8 mouse cellular contexts compared by ENCODE assay signal in genomic region chr13:51979301-51979977, GRCm38 (mm10).
DNase-seq lines count a peak whose midpoint lies in the region; ATAC-seq and TF ChIP-seq lines count a peak whose summit lies in the region.
"Had no signal": no experiment of that assay in that cellular context is flagged by ENCODE, and none has a peak within 500 bp of the region (broad histone marks: within the 10 kb centered on the region; RNA-seq: fewer than 3 reads in every experiment).

No protein-coding gene starts in this region.

- 55% methylated on average over 5 of the region's 5 CpGs for WGBS in intestine, embryonic 16.5 days
- WGBS in liver, postnatal 0 days (ENCODE audit: insufficient replicate concordance), result 43% methylated on average over 5 of the region's 5 CpGs
- WGBS in midbrain, embryonic 14.5 days, result 85% methylated on average over 5 of the region's 5 CpGs

- DNase-seq in urinary bladder, postnatal 14 days (ENCODE audit: low spot score), result peak; percentile 34
- no peak for DNase-seq in urinary bladder, adult 2 months (ENCODE audit: low spot score)
- DNase-seq in liver, postnatal 0 days, result peak; percentile 86
- DNase-seq in embryo, embryonic 11 days, result no peak
- no peak for DNase-seq in cerebellum, adult 9-11 months
- no peak for DNase-seq in midbrain, embryonic 14.5 days
- DNase-seq: cerebellum, adult 11 months had no signal

- no peak overlapping the region for H3K27ac ChIP-seq in intestine, embryonic 16.5 days (ENCODE audit: low read length)
- peak overlapping the region; percentile 79 for H3K27ac ChIP-seq in liver, postnatal 0 days (ENCODE audit: low read depth)
- H3K27ac ChIP-seq in midbrain, embryonic 14.5 days (replicated peaks; ENCODE audit: low read depth, low read length), result no peak overlapping the region

- no peaks in the 10 kb centered on the region for H3K9me3 ChIP-seq in intestine, embryonic 16.5 days (ENCODE audit: control insufficient read depth, low read length)
- H3K9me3 ChIP-seq in liver, postnatal 0 days (ENCODE audit: low read length), result peaks cover 5% of the 10 kb centered on the region
- no peaks in the 10 kb centered on the region for H3K9me3 ChIP-seq in midbrain, embryonic 14.5 days (ENCODE audit: control insufficient read depth, low read length)

- ATAC-seq in intestine, embryonic 16.5 days, result peak; percentile 77
- ATAC-seq in liver, postnatal 0 days, result peak; percentile 91
- no peak for ATAC-seq in midbrain, embryonic 14.5 days (ENCODE audit: low FRiP score, low TSS enrichment)

- H3K4me1 ChIP-seq in intestine, embryonic 16.5 days (ENCODE audit: control insufficient read depth, insufficient read depth, low read length), result peaks cover 22% of the 10 kb centered on the region
- peaks cover 45% of the 10 kb centered on the region for H3K4me1 ChIP-seq in liver, postnatal 0 days (ENCODE audit: insufficient read depth)
- peaks cover 12% of the 10 kb centered on the region; the same call in 1 of the 2 replicates for H3K4me1 ChIP-seq in midbrain, embryonic 14.5 days (ENCODE audit: control insufficient read depth, insufficient read depth, low read length)

- no peaks in the 10 kb centered on the region for H3K36me3 ChIP-seq in intestine, embryonic 16.5 days (ENCODE audit: control insufficient read depth, insufficient read depth, low read length)
- no peaks in the 10 kb centered on the region for H3K36me3 ChIP-seq in liver, postnatal 0 days (replicated peaks; ENCODE audit: insufficient read depth, low read length)
- no peaks in the 10 kb centered on the region for H3K36me3 ChIP-seq in midbrain, embryonic 14.5 days (ENCODE audit: control insufficient read depth, insufficient read depth, low read length)

- no peak for TF ChIP-seq CTCF in liver, postnatal 0 days (IDR thresholded peaks at IDR 0.05; ENCODE audit: low read depth)

- H3K4me2 ChIP-seq in intestine, embryonic 16.5 days (ENCODE audit: low read depth, low read length), result no peak overlapping the region
- H3K4me2 ChIP-seq in liver, postnatal 0 days (ENCODE audit: low read depth, low read length), result peak overlapping the region; percentile 55
- H3K4me2 ChIP-seq in midbrain, embryonic 14.5 days (ENCODE audit: low read length), result no peak overlapping the region

- peak; percentile 86 for TF ChIP-seq EP300 in liver, postnatal 0 days (IDR thresholded peaks at IDR 0.05; ENCODE audit: low read depth)

- H3K27me3 ChIP-seq in intestine, embryonic 16.5 days (replicated peaks; ENCODE audit: control insufficient read depth, insufficient read depth, low read length), result no peaks in the 10 kb centered on the region
- no peaks in the 10 kb centered on the region for H3K27me3 ChIP-seq in liver, postnatal 0 days (ENCODE audit: insufficient read depth, low read length)
- no peaks in the 10 kb centered on the region for H3K27me3 ChIP-seq in midbrain, embryonic 14.5 days (ENCODE audit: control insufficient read depth, insufficient read depth, low read length)

- no peak overlapping the region for H3K9ac ChIP-seq in intestine, embryonic 16.5 days (ENCODE audit: low read depth, low read length)
- H3K9ac ChIP-seq in liver, postnatal 0 days (replicated peaks), result no peak overlapping the region; the same call in 1 of the 2 replicates
- H3K9ac ChIP-seq in midbrain, embryonic 14.5 days (replicated peaks; ENCODE audit: low read length), result no peak overlapping the region

- H3K4me3 ChIP-seq in intestine, embryonic 16.5 days (ENCODE audit: low read length), result no peak overlapping the region
- H3K4me3 ChIP-seq in liver, postnatal 0 days (ENCODE audit: low read depth, low read length), result no peak overlapping the region
- H3K4me3 ChIP-seq in midbrain, embryonic 14.5 days (replicated peaks; ENCODE audit: low read depth, low read length), result no peak overlapping the region

Comparison
In these comparisons a context has a peak if more than half of its experiments do, and no peak if none do; other contexts are left out.
1. DNase-seq: peak in urinary bladder, postnatal 14 days (single experiment) and liver, postnatal 0 days (single experiment); none in urinary bladder, adult 2 months (single experiment), embryo, embryonic 11 days (single experiment), cerebellum, adult 9-11 months (single experiment) and midbrain, embryonic 14.5 days (single experiment).